Mouse (Mus musculus) thymus, postnatal 10 days (tissue): Measurements from ENCODE around the gene Itga4.

ENCODE experiments used
- DNase-seq, 2 experiments: peaks; one replicate each; pipeline ENCODE4 v3.0.0; 2021; ENCODE audit warnings: low spot score in 2 of 2

The Itga4 gene

GRCm38 (mm10) chr2:79266480-79266879, 11.3 kb downstream of the Itga4 start:
- no peak for DNase-seq

GRCm38 (mm10) chr2:79267181-79267580, 12.0 kb downstream of the Itga4 start:
- DNase-seq: no peak

GRCm38 (mm10) chr2:79268863-79269262, 13.6 kb downstream of the Itga4 start:
- no peak for DNase-seq

- no peak for DNase-seq
Observed at GRCm38 (mm10) chr2:79270034-79270535, 14.9 kb downstream of the Itga4 start.

GRCm38 (mm10) chr2:79271838-79272237, 16.6 kb downstream of the Itga4 start:
- no peak for DNase-seq

GRCm38 (mm10) chr2:79278581-79278980, 23.4 kb downstream of the Itga4 start:
- no peak for DNase-seq

GRCm38 (mm10) chr2:79284206-79284605, 29.0 kb downstream of the Itga4 start:
- DNase-seq: no peak

GRCm38 (mm10) chr2:79290149-79290548, 34.9 kb downstream of the Itga4 start:
- DNase-seq: no peak

GRCm38 (mm10) chr2:79291922-79292321, 36.7 kb downstream of the Itga4 start:
- DNase-seq: no peak

- DNase-seq: no peak
Observed at GRCm38 (mm10) chr2:79292431-79292830, 37.2 kb downstream of the Itga4 start.

GRCm38 (mm10) chr2:79302398-79302797, 47.2 kb downstream of the Itga4 start:
- DNase-seq: no peak

- no peak for DNase-seq
Observed at GRCm38 (mm10) chr2:79307549-79307948, 52.3 kb downstream of the Itga4 start.

GRCm38 (mm10) chr2:79309454-79310118, 54.4 kb downstream of the Itga4 start:
- no peak for DNase-seq

GRCm38 (mm10) chr2:79312499-79312898, 57.3 kb downstream of the Itga4 start:
- DNase-seq: no peak

GRCm38 (mm10) chr2:79315108-79315507, 59.9 kb downstream of the Itga4 start:
- no peak for DNase-seq

- no peak for DNase-seq
Observed at GRCm38 (mm10) chr2:79316182-79316880, 61.1 kb downstream of the Itga4 start.

GRCm38 (mm10) chr2:79328079-79328478, 72.9 kb downstream of the Itga4 start:
- no peak for DNase-seq

GRCm38 (mm10) chr2:79334661-79335060, 79.4 kb downstream of the Itga4 start:
- no peak for DNase-seq

GRCm38 (mm10) chr2:79336141-79336540, 80.9 kb downstream of the Itga4 start:
- no peak for DNase-seq

- no peak for DNase-seq
Observed at GRCm38 (mm10) chr2:79339003-79339402, 83.8 kb downstream of the Itga4 start.

GRCm38 (mm10) chr2:79343115-79343514, 87.9 kb downstream of the Itga4 start:
- no peak for DNase-seq

GRCm38 (mm10) chr2:79351179-79352099, 96.2 kb downstream of the Itga4 start:
- no peak for DNase-seq
